Mouse (Mus musculus): ENCODE measurements around the gene Aldh1l1.

DNA sequence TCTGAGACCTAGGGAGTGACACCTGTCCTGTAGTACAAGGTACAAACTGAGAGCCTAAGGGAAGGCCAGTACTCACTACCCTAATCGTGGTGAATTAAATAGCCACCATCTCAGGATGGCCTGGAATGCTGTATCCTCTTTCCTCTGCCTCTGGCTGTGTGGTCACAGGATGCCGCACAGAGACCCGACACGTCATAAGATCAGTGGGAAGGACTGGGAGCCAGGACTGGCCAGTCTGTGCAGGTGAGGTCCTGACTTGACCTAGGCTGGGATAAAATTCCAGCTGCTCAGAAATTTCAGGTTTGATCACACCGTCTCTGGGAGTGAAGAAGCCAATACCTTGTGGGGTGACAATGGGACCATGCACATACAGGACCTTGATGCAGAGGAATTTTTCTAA is 34.7 kb upstream of the Aldh1l1 start:
- TF ChIP-seq CTCF (IDR thresholded peaks at IDR 0.05; ENCODE audit: insufficient read depth, low read length), result no peak
- no peak for TF ChIP-seq POLR2A (IDR thresholded peaks at IDR 0.05; ENCODE audit: borderline replicate concordance, extremely low read depth, low read depth, low read length)
